Mouse (Mus musculus): ENCODE data around the gene Sertad4.

Sertad4 gene

GRCm38 (mm10) chr1:192851640-192852039, 3.9 kb downstream of the Sertad4 start:
- no peak for DNase-seq (ENCODE audit: low read depth, low spot score)

GRCm38 (mm10) chr1:192851126-192851525, 4.4 kb downstream of the Sertad4 start:
- no peak for DNase-seq (ENCODE audit: low read depth, low spot score)

- no peak for DNase-seq (ENCODE audit: low read depth, low spot score)
These were observed 5.9 kb downstream of the Sertad4 start for GRCm38 (mm10) chr1:192849616-192850015.

- DNase-seq (ENCODE audit: low read depth, low spot score) = no peak
These were observed 8.3 kb downstream of the Sertad4 start for GRCm38 (mm10) chr1:192847254-192847653.

- no peak for DNase-seq (ENCODE audit: low read depth, low spot score)
These were observed 14.3 kb downstream of the Sertad4 start for GRCm38 (mm10) chr1:192841094-192841813.

GRCm38 (mm10) chr1:192840655-192841054, 14.9 kb downstream of the Sertad4 start:
- no peak for DNase-seq (ENCODE audit: low read depth, low spot score)

- no peak for DNase-seq (ENCODE audit: low read depth, low spot score)
These were observed 20.3 kb downstream of the Sertad4 start for GRCm38 (mm10) chr1:192835211-192835681.

GRCm38 (mm10) chr1:192834361-192835210, 21.0 kb downstream of the Sertad4 start:
- peak; percentile 2 for DNase-seq (ENCODE audit: low read depth, low spot score)

GRCm38 (mm10) chr1:192833586-192833985, 22.0 kb downstream of the Sertad4 start:
- DNase-seq (ENCODE audit: low read depth, low spot score) = no peak

- DNase-seq (ENCODE audit: low read depth, low spot score) = no peak
These were observed 22.5 kb downstream of the Sertad4 start for GRCm38 (mm10) chr1:192833097-192833496.

- DNase-seq (ENCODE audit: low read depth, low spot score) = no peak
These were observed 23.2 kb downstream of the Sertad4 start for GRCm38 (mm10) chr1:192832338-192832737.

GRCm38 (mm10) chr1:192830444-192830843, 25.1 kb downstream of the Sertad4 start:
- no peak for DNase-seq (ENCODE audit: low read depth, low spot score)

GRCm38 (mm10) chr1:192828928-192829327, 26.6 kb downstream of the Sertad4 start:
- no peak for DNase-seq (ENCODE audit: low read depth, low spot score)

- DNase-seq (ENCODE audit: low read depth, low spot score) = no peak
These were observed 27.6 kb downstream of the Sertad4 start for GRCm38 (mm10) chr1:192827955-192828354.

GRCm38 (mm10) chr1:192825746-192826145, 29.8 kb downstream of the Sertad4 start:
- peak; percentile 3 for DNase-seq (ENCODE audit: low read depth, low spot score)

GRCm38 (mm10) chr1:192822652-192823525, 32.7 kb downstream of the Sertad4 start:
- DNase-seq (ENCODE audit: low read depth, low spot score) = no peak

GRCm38 (mm10) chr1:192822309-192822651, 33.3 kb downstream of the Sertad4 start:
- DNase-seq (ENCODE audit: low read depth, low spot score) = no peak

- no peak for DNase-seq (ENCODE audit: low read depth, low spot score)
These were observed 37.2 kb downstream of the Sertad4 start for GRCm38 (mm10) chr1:192818334-192818733.

GRCm38 (mm10) chr1:192815789-192816188, 39.8 kb downstream of the Sertad4 start:
- no peak for DNase-seq (ENCODE audit: low read depth, low spot score)

GRCm38 (mm10) chr1:192814700-192815099, 40.9 kb downstream of the Sertad4 start:
- DNase-seq (ENCODE audit: low read depth, low spot score) = no peak

GRCm38 (mm10) chr1:192812758-192813157, 42.8 kb downstream of the Sertad4 start:
- DNase-seq (ENCODE audit: low read depth, low spot score) = no peak

- DNase-seq (ENCODE audit: low read depth, low spot score) = no peak
These were observed 43.3 kb downstream of the Sertad4 start for GRCm38 (mm10) chr1:192812290-192812689.
